Mouse (Mus musculus): Measurements from ENCODE around the gene 1700023F06Rik. TPM values are rescaled to one million over a fixed set of nuclear protein-coding genes. Genes with fewer than 3 reads are reported as not detected.

Gene 1700023F06Rik
- polyA plus RNA-seq, 3 experiments from 2014 or later, result not detected

GRCm38 (mm10) chr11:103160738-103161137 is 47.6 kb downstream of the 1700023F06Rik start:
- no peak for ATAC-seq

DNA sequence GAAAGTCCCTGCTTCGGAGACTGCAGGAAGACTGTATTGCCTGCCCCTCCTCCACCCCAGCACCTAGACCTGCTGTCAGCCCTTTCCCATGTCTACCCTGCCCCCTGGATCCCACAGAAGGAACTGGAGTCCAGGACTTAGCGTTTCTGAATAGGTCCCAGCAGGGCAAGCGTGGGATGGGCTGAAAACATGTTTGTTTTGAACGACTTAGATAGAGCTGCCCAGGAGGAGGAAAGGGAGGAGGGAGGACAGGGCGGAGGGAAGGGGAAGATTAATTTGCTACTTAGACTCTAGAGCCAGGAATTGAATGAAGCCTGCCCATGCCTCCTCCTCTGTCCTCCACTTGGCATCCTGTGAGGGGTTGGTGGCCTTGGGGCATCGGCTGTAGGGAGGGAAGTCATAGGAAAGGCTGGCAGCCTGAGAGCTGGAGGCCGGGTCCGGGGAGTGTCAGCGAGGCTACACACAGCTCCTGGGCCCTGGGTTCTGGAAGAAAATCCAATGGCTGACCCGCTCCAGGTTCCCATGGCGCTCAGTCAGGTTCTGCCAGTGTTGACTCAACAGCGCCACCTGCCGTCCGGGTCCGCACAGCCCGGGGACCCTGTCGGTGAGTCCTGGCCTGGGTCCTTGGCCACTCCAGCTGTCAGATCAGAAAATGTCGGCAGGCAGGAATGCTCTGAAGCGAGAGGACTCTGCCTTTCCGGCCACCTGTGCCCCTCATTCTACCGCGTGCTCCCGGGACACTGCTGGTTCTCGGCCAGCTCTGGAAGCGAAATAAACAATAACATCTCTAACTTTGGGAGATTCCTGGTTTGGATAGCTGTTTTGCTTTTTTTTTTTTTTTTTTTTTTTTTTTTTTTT is 49.5 kb downstream of the 1700023F06Rik start:
- ATAC-seq, result peak; percentile 95

- ATAC-seq, result no peak
These were observed 58.6 kb downstream of the 1700023F06Rik start for GRCm38 (mm10) chr11:103149771-103150170.

Other genes with a start within 250 kb of the 1700023F06Rik start
- gene Nmt1, start 180.4 kb downstream of the 1700023F06Rik start, polyA plus RNA-seq (2017; shearing (Covaris generic)), result 100 to 1,000 TPM in 2 of 3 experiments, 10 to 100 TPM in 1; 63.6 to 113 (median 106) TPM
- 10 to 100 TPM; 19.9 to 27.5 (median 25.4) TPM for gene Dcakd, start 180.2 kb downstream of the 1700023F06Rik start, polyA plus RNA-seq (2017; shearing (Covaris generic))
- gene Plcd3, start 106.9 kb downstream of the 1700023F06Rik start, polyA plus RNA-seq (2017; shearing (Covaris generic)), result not detected
- 10 to 100 TPM; 21.5 to 28.5 (median 25.4) TPM for gene Acbd4, start 106.9 kb downstream of the 1700023F06Rik start, polyA plus RNA-seq (2017; shearing (Covaris generic))
- gene Hexim1, start 92.3 kb downstream of the 1700023F06Rik start, polyA plus RNA-seq (2017; shearing (Covaris generic)), result 1 to 10 TPM; 3.0 to 3.7 (median 3.5) TPM
- 1 to 10 TPM in 2 of 3 experiments, under 1 TPM in 1; 0.44 to 2.1 (median 2.0) TPM for gene Hexim2, start 76.1 kb downstream of the 1700023F06Rik start, polyA plus RNA-seq (2017; shearing (Covaris generic))
- 10 to 100 TPM; 52.9 to 64.4 (median 60.6) TPM for gene Fmnl1, start 37.5 kb downstream of the 1700023F06Rik start, polyA plus RNA-seq (2017; shearing (Covaris generic))
- not detected for gene Spata32, start 9.9 kb upstream of the 1700023F06Rik start, polyA plus RNA-seq (2017; shearing (Covaris generic))
- gene Map3k14, start 58.9 kb upstream of the 1700023F06Rik start, polyA plus RNA-seq (2017; shearing (Covaris generic)), result 10 to 100 TPM; 19.9 to 41.4 (median 31.4) TPM
- gene Arhgap27, start 155.1 kb upstream of the 1700023F06Rik start, polyA plus RNA-seq (2017; shearing (Covaris generic)), result 10 to 100 TPM; 22.2 to 27.8 (median 25.8) TPM
- gene Plekhm1, start 204.1 kb upstream of the 1700023F06Rik start, polyA plus RNA-seq (2017; shearing (Covaris generic)), result 10 to 100 TPM in 2 of 3 experiments, 1 to 10 TPM in 1; 9.0 to 11.9 (median 10.0) TPM

Measured in inflammation-experienced regulatory T-cells, adult 6 months (primary cell).